Mouse (Mus musculus): ENCODE measurements at regions not wholly inside any gene's neighbourhood (a gene's known extent, or its start where the extent isn't known, plus 50 kb on each side); places are given as distances from the start of the nearest gene placed in this dataset.

DNA sequence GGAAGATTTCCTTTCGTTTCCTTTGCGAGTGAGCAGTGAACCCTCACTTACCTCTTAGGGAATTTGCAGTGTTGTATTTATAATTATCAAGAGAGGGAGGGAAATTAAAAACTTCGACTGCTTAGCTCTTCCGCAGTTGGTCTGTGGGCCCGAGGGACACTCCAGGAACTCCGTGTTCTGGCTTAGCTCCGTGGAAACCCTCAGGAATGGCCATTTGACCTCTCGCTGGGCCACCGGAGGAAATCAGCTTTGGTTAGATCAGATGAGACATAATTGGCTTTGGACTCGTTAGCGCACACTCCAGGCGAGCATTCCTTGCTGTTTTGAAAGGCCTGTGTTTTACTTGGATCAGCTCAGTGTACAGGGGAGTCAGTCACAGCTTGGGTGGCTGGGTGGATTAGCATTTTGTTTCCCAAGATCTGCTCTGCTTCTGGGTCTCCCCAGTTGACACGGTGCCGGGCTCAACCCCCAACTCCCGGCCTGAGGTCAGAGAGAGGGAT, 74.9 kb upstream of the Shisa3 start:
- TF ChIP-seq CTCF (IDR thresholded peaks at IDR 0.05; ENCODE audit: borderline replicate concordance, control insufficient read depth, extremely low read depth, insufficient read depth, low read length, poor library complexity): no peak; the same call in 1 of the 2 replicates
- no peak for TF ChIP-seq POLR2A (IDR thresholded peaks at IDR 0.05; ENCODE audit: control insufficient read depth, extremely low read depth, insufficient read depth, low read length, poor library complexity)
